In genomic region chr11:114789061-114789714, GRCm38 (mm10) we compare ENCODE assay signal across 8 mouse cellular contexts. TPM values are rescaled to one million over a fixed set of nuclear protein-coding genes. Genes with fewer than 3 reads are reported as not detected.
DNase-seq lines count a peak whose midpoint lies in the region; ATAC-seq and TF ChIP-seq lines count a peak whose summit lies in the region.

No protein-coding gene starts in this region.

- 12% methylated on average over 30 of the region's 30 CpGs for WGBS in forebrain, embryonic 10.5 days
- WGBS in heart, embryonic 14.5 days = 13% methylated on average over 30 of the region's 30 CpGs
- WGBS in liver, postnatal 0 days (ENCODE audit: insufficient replicate concordance) = 9% methylated on average over 30 of the region's 30 CpGs
- WGBS in neural tube, embryonic 13.5 days = 10% methylated on average over 30 of the region's 30 CpGs

- H3K9ac ChIP-seq in heart, embryonic 14.5 days (ENCODE audit: low read length) = no peak overlapping the region
- H3K9ac ChIP-seq in liver, postnatal 0 days (replicated peaks) = no peak overlapping the region
- H3K9ac ChIP-seq in neural tube, embryonic 13.5 days = peak overlapping the region; percentile 57

- H3K9me3 ChIP-seq in forebrain, embryonic 10.5 days = no peaks in the 10 kb centered on the region
- no peaks in the 10 kb centered on the region for H3K9me3 ChIP-seq in heart, embryonic 14.5 days (ENCODE audit: control insufficient read depth, low read length)
- no peaks in the 10 kb centered on the region for H3K9me3 ChIP-seq in liver, postnatal 0 days (ENCODE audit: low read length)
- H3K9me3 ChIP-seq in neural tube, embryonic 13.5 days = no peaks in the 10 kb centered on the region

- no peak overlapping the region for H3ac ChIP-seq in C2C12 (ENCODE audit: control insufficient read depth, insufficient read length, low read depth)

- DNase-seq in brain, embryonic 14.5 days (ENCODE audit: low read depth) = peak; percentile 86
- DNase-seq in forebrain, embryonic 10.5 days (ENCODE audit: extremely low spot score, low spot score) = peak; percentile 88
- DNase-seq in kidney, postnatal 10 days = peak; percentile 90
- DNase-seq in liver, postnatal 0 days = peak; percentile 86
- peak; percentile 94 for DNase-seq in testis, postnatal 10 days (ENCODE audit: low spot score)

- H3K4me1 ChIP-seq in forebrain, embryonic 10.5 days = peaks cover 67% of the 10 kb centered on the region
- peaks cover 5 to 12% of the 10 kb centered on the region in 2 experiments; a peak in 3 of 4 replicates for H3K4me1 ChIP-seq in heart, embryonic 14.5 days (ENCODE audit: control insufficient read depth in 2 of 2, insufficient read depth in 2 of 2, low read length in 2 of 2)
- peaks cover 16% of the 10 kb centered on the region for H3K4me1 ChIP-seq in liver, postnatal 0 days (ENCODE audit: insufficient read depth)
- peaks cover 63% of the 10 kb centered on the region for H3K4me1 ChIP-seq in neural tube, embryonic 13.5 days (replicated peaks)

- no peak overlapping the region for H3K27ac ChIP-seq in forebrain, embryonic 10.5 days
- no peak overlapping the region for H3K27ac ChIP-seq in heart, embryonic 14.5 days (replicated peaks in 1 of 2; ENCODE audit: control insufficient read depth in 1 of 2, insufficient read depth in 1 of 2, low read depth in 2 of 2, low read length in 2 of 2)
- no peak overlapping the region for H3K27ac ChIP-seq in liver, postnatal 0 days (ENCODE audit: low read depth)
- no peak overlapping the region for H3K27ac ChIP-seq in neural tube, embryonic 13.5 days (replicated peaks)

- peaks cover 4% of the 10 kb centered on the region for H3K27me3 ChIP-seq in C2C12 (ENCODE audit: control insufficient read depth, insufficient read depth, insufficient read length)
- peaks cover 100% of the 10 kb centered on the region for H3K27me3 ChIP-seq in forebrain, embryonic 10.5 days (ENCODE audit: poor library complexity, severe bottlenecking)
- peaks cover 99% of the 10 kb centered on the region for H3K27me3 ChIP-seq in heart, embryonic 14.5 days (ENCODE audit: control insufficient read depth, insufficient read depth, low read length)
- H3K27me3 ChIP-seq in liver, postnatal 0 days (ENCODE audit: insufficient read depth, low read length) = peaks cover 87% of the 10 kb centered on the region
- H3K27me3 ChIP-seq in neural tube, embryonic 13.5 days = peaks cover 76% of the 10 kb centered on the region

- TF ChIP-seq EP300 in liver, postnatal 0 days (IDR thresholded peaks at IDR 0.05; ENCODE audit: low read depth) = no peak

- peak; percentile 97 for TF ChIP-seq CTCF in C2C12 (IDR thresholded peaks at IDR 0.05; ENCODE audit: control insufficient read depth, insufficient read depth, insufficient read length)
- peak; percentile 97 for TF ChIP-seq CTCF in brain, embryonic 14.5 days (IDR thresholded peaks at IDR 0.05; ENCODE audit: borderline replicate concordance, extremely low read depth, insufficient read depth, insufficient read length)
- peak; percentile 94 for TF ChIP-seq CTCF in liver, postnatal 0 days (IDR thresholded peaks at IDR 0.05; ENCODE audit: low read depth)

- H3K79me2 ChIP-seq in C2C12 (ENCODE audit: control insufficient read depth, insufficient read depth) = no peaks in the 10 kb centered on the region

- no peaks in the 10 kb centered on the region for H3K36me3 ChIP-seq in C2C12 (ENCODE audit: control insufficient read depth, insufficient read depth)
- no peaks in the 10 kb centered on the region for H3K36me3 ChIP-seq in forebrain, embryonic 10.5 days (replicated peaks)
- no peaks in the 10 kb centered on the region for H3K36me3 ChIP-seq in heart, embryonic 14.5 days (ENCODE audit: control insufficient read depth, insufficient read depth, low read length)
- H3K36me3 ChIP-seq in liver, postnatal 0 days (replicated peaks; ENCODE audit: insufficient read depth, low read length) = no peaks in the 10 kb centered on the region
- no peaks in the 10 kb centered on the region for H3K36me3 ChIP-seq in neural tube, embryonic 13.5 days

- H3K4me3 ChIP-seq in C2C12 (ENCODE audit: insufficient read depth, poor library complexity, severe bottlenecking) = no peak overlapping the region
- H3K4me3 ChIP-seq in forebrain, embryonic 10.5 days = peak overlapping the region; percentile 38
- H3K4me3 ChIP-seq in heart, embryonic 14.5 days (ENCODE audit: control insufficient read depth in 1 of 2, insufficient read depth in 1 of 2, low read depth in 1 of 2, low read length in 2 of 2) = no peak overlapping the region
- no peak overlapping the region for H3K4me3 ChIP-seq in liver, postnatal 0 days (ENCODE audit: low read depth, low read length)
- peak overlapping the region; percentile 20; the same call in 1 of the 2 replicates for H3K4me3 ChIP-seq in neural tube, embryonic 13.5 days

- peak overlapping the region; percentile 45 for H3K4me2 ChIP-seq in heart, embryonic 14.5 days (ENCODE audit: low read length)
- H3K4me2 ChIP-seq in liver, postnatal 0 days (ENCODE audit: low read depth, low read length) = peak overlapping the region; percentile 23; the same call in 1 of the 2 replicates
- H3K4me2 ChIP-seq in neural tube, embryonic 13.5 days = peak overlapping the region; percentile 48

- no peaks in the 10 kb centered on the region for H3K79me3 ChIP-seq in C2C12 (ENCODE audit: low read depth)

- ATAC-seq in heart, embryonic 14.5 days (ENCODE audit: insufficient number of reproducible peaks, insufficient read depth, low FRiP score, low read depth) = no peak; the same call in 1 of the 2 replicates
- peak; percentile 62 for ATAC-seq in liver, postnatal 0 days
- peak; percentile 32; the same call in 1 of the 2 replicates for ATAC-seq in neural tube, embryonic 13.5 days (ENCODE audit: low read depth)

- no peak for TF ChIP-seq POLR2A in brain, embryonic 14.5 days (IDR thresholded peaks at IDR 0.05; ENCODE audit: borderline replicate concordance, extremely low read depth, insufficient read depth, insufficient read length, poor library complexity, severe bottlenecking)

TF ChIP-seq in C2C12, 6 proteins besides CTCF, POLR2A, EP300 and RAD21:
- no peak for TF ChIP-seq FOSL1 (IDR thresholded peaks at IDR 0.05; ENCODE audit: insufficient read depth, low read length, poor library complexity, severe bottlenecking)
- no peak for TF ChIP-seq MYOG (IDR thresholded peaks at IDR 0.05; ENCODE audit: control insufficient read depth, extremely low read depth, insufficient read length)
- TF ChIP-seq USF1 (IDR thresholded peaks at IDR 0.05; ENCODE audit: low read depth) = no peak
- no peak for TF ChIP-seq MAX (IDR thresholded peaks at IDR 0.05)

RNA-seq across cellular contexts. Expression of gene Btbd17, which starts 6.6 kb away (rescaled TPM):
- polyA plus RNA-seq in C2C12 (2012; fragmentation: generic; extraction: Trizol) = 0.49 TPM
- 36.2 and 50.6 TPM in 2 replicates for polyA plus RNA-seq in brain, embryonic 14.5 days (2012; rRNA removed)
- polyA plus RNA-seq in forebrain, embryonic 10.5 days (2016; fragmentation: Nextera tagmentation; extraction: Ambion mirVana) = 20.7 and 20.8 TPM in 2 replicates
- not detected in 2 replicates for polyA plus RNA-seq in heart, embryonic 14.5 days (2014; fragmentation: Nextera tagmentation; extraction: Ambion mirVana)
- polyA plus RNA-seq in liver, postnatal 0 days (2015; fragmentation: Nextera tagmentation; extraction: Ambion mirVana) = not detected in 2 replicates
- 19.4 and 22.7 TPM in 2 replicates for polyA plus RNA-seq in neural tube, embryonic 13.5 days (2015; fragmentation: Nextera tagmentation; extraction: Ambion mirVana)

RNA-seq across cellular contexts. Expression of gene Gpr142, which starts 9.5 kb away (rescaled TPM):
- not detected for polyA plus RNA-seq in C2C12 (2012; fragmentation: generic; extraction: Trizol)
- polyA plus RNA-seq in brain, embryonic 14.5 days (2012; rRNA removed) = 0.07 and 0.08 TPM in 2 replicates
- polyA plus RNA-seq in forebrain, embryonic 10.5 days (2016; fragmentation: Nextera tagmentation; extraction: Ambion mirVana) = 0.21 TPM in 1 of 2 replicates, not detected in the other
- not detected in 2 replicates for polyA plus RNA-seq in heart, embryonic 14.5 days (2014; fragmentation: Nextera tagmentation; extraction: Ambion mirVana)
- not detected in 2 replicates for polyA plus RNA-seq in liver, postnatal 0 days (2015; fragmentation: Nextera tagmentation; extraction: Ambion mirVana)
- polyA plus RNA-seq in neural tube, embryonic 13.5 days (2015; fragmentation: Nextera tagmentation; extraction: Ambion mirVana) = not detected in 2 replicates

RNA-seq across cellular contexts. Expression of gene Kif19a, which starts 24.0 kb away (rescaled TPM):
- polyA plus RNA-seq in C2C12 (2012; fragmentation: generic; extraction: Trizol) = 0.25 TPM
- polyA plus RNA-seq in brain, embryonic 14.5 days (2012; rRNA removed) = 0.76 and 0.97 TPM in 2 replicates
- 0.33 and 0.71 TPM in 2 replicates for polyA plus RNA-seq in forebrain, embryonic 10.5 days (2016; fragmentation: Nextera tagmentation; extraction: Ambion mirVana)
- 0.16 and 0.28 TPM in 2 replicates for polyA plus RNA-seq in heart, embryonic 14.5 days (2014; fragmentation: Nextera tagmentation; extraction: Ambion mirVana)
- 0.11 and 0.13 TPM in 2 replicates for polyA plus RNA-seq in liver, postnatal 0 days (2015; fragmentation: Nextera tagmentation; extraction: Ambion mirVana)
- polyA plus RNA-seq in neural tube, embryonic 13.5 days (2015; fragmentation: Nextera tagmentation; extraction: Ambion mirVana) = 1.3 and 1.6 TPM in 2 replicates

Comparison
In these comparisons a context has a peak if more than half of its experiments do, and no peak if none do; other contexts are left out.
1. H3K4me3 ChIP-seq: peak in forebrain, embryonic 10.5 days (single experiment) and neural tube, embryonic 13.5 days (single experiment); none in C2C12 (single experiment), heart, embryonic 14.5 days (0 of 2) and liver, postnatal 0 days (single experiment).
2. RNA of gene Btbd17, which starts 6.6 kb away (polyA plus RNA-seq): 36.2 to 50.6 TPM in brain, embryonic 14.5 days, 19.4 to 22.7 TPM in neural tube, embryonic 13.5 days and 20.7 to 20.8 TPM in forebrain, embryonic 10.5 days; 0.49 TPM in C2C12 (single experiment), not detected in heart, embryonic 14.5 days and not detected in liver, postnatal 0 days; every median in the first group is over 10 times any median in the second.
3. Peak in every context shown above with its lines, with median percentiles within 50 percentile points of each other: CTCF ChIP-seq, DNase-seq and H3K4me2 ChIP-seq.